Mouse (Mus musculus): Measurements from ENCODE around the gene Fcrls.
A peak's percentile ranks its signal among the peaks of the same experiment; 100 is the strongest.

Gene Fcrls

GRCm38 (mm10) chr3:87263436-87263835, at the start of gene Fcrls:
Gene Fcrls, minus strand, starts transcription at chr3:87263738.
- DNase-seq (ENCODE audit: low read depth in 1 of 2, low spot score in 2 of 2), result peak in 1 of 2 experiments; percentile 6

- no peak for DNase-seq (ENCODE audit: low read depth in 1 of 2, low spot score in 2 of 2)
Observed at GRCm38 (mm10) chr3:87309922-87310321, 46.4 kb upstream of the Fcrls start.

- no peak for DNase-seq (ENCODE audit: low read depth in 1 of 2, low spot score in 2 of 2)
Observed at GRCm38 (mm10) chr3:87299901-87300300, 36.4 kb upstream of the Fcrls start.

GRCm38 (mm10) chr3:87274372-87274771, 10.8 kb upstream of the Fcrls start:
- DNase-seq (ENCODE audit: low read depth in 1 of 2, low spot score in 2 of 2), result peak; percentile 7 to 18

- no peak for DNase-seq (ENCODE audit: low read depth in 1 of 2, low spot score in 2 of 2)
Observed at GRCm38 (mm10) chr3:87266581-87266980, 3.0 kb upstream of the Fcrls start.

GRCm38 (mm10) chr3:87255239-87255638, 8.3 kb downstream of the Fcrls start:
- DNase-seq (ENCODE audit: low read depth in 1 of 2, low spot score in 2 of 2), result no peak

- DNase-seq (ENCODE audit: low read depth in 1 of 2, low spot score in 2 of 2), result no peak
Observed at GRCm38 (mm10) chr3:87249571-87249970, 14.0 kb downstream of the Fcrls start.

GRCm38 (mm10) chr3:87247292-87247691, 16.2 kb downstream of the Fcrls start:
- DNase-seq (ENCODE audit: low read depth in 1 of 2, low spot score in 2 of 2), result no peak

- no peak for DNase-seq (ENCODE audit: low read depth in 1 of 2, low spot score in 2 of 2)
Observed at GRCm38 (mm10) chr3:87243654-87244053, 19.9 kb downstream of the Fcrls start.

- DNase-seq (ENCODE audit: low read depth in 1 of 2, low spot score in 2 of 2), result no peak
Observed at GRCm38 (mm10) chr3:87240909-87241308, 22.6 kb downstream of the Fcrls start.

- DNase-seq (ENCODE audit: low read depth in 1 of 2, low spot score in 2 of 2), result no peak
Observed at GRCm38 (mm10) chr3:87223636-87224035, 39.9 kb downstream of the Fcrls start.

- DNase-seq (ENCODE audit: low read depth in 1 of 2, low spot score in 2 of 2), result no peak
Observed at GRCm38 (mm10) chr3:87222346-87222745, 41.2 kb downstream of the Fcrls start.

- DNase-seq (ENCODE audit: low read depth in 1 of 2, low spot score in 2 of 2), result no peak
Observed at GRCm38 (mm10) chr3:87215176-87215575, 48.4 kb downstream of the Fcrls start.

- DNase-seq (ENCODE audit: low read depth in 1 of 2, low spot score in 2 of 2), result no peak
Observed at GRCm38 (mm10) chr3:87214221-87214864, 49.2 kb downstream of the Fcrls start.

- no peak for DNase-seq (ENCODE audit: low read depth in 1 of 2, low spot score in 2 of 2)
Observed at GRCm38 (mm10) chr3:87206336-87207075, 57.0 kb downstream of the Fcrls start.

All from monocyte, adult 2 months (primary cell).